Mouse (Mus musculus): ENCODE data around the gene Dck. TPM values are rescaled to one million over a fixed set of nuclear protein-coding genes. Genes with fewer than 3 reads are reported as not detected.

Dck gene
- polyA plus RNA-seq, 1 experiment from 2014 or later: 123 TPM

DNA sequence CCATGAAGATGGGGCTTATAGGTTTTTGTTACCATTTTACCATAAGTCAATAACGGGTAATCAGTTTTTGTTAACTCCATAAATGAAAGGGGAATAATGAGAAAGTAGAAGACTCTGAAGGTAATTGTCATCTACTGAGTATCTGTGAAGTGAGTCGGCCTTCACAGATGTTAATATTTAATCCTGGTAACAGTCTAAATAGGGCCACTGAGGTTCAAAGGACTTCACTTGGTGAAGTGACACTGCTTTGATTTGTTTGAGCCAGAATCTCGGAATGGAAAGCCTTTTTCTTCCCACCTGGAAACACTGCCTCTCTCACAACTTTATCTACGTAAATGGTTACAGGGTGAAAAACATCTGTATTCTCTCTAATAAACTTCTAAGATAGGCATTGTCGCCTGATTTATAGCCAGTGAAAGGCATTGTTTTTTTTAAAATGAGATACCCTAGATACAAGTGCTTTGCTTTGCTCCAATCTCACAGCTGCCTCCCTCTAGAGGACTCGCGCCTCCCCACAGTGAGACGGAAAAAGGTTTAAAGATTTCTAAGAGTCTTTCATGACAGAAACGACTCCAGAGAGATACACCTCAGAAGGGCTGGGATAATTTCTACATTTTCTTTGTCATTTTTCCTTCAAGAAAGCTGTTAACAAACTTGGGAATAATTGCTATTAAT is 31.3 kb downstream of the Dck start:
- no peak for ATAC-seq
- Histone ChIP-seq H3K4me1 (no peaks in the 10 kb centered on the region), H3K36me3 (ENCODE audit: poor library complexity, severe bottlenecking) (no peaks in the 10 kb centered on the region), H3K27ac (no peak overlapping the region), H3K4me2 (no peak overlapping the region), H3K9me3 (replicated peaks) (no peaks in the 10 kb centered on the region), H3K4me3 (no peak overlapping the region), H3K27me3 (no peaks in the 10 kb centered on the region), H3K9ac (no peak overlapping the region)
- WGBS: 61% methylated on average over 9 of the region's 9 CpGs

DNA sequence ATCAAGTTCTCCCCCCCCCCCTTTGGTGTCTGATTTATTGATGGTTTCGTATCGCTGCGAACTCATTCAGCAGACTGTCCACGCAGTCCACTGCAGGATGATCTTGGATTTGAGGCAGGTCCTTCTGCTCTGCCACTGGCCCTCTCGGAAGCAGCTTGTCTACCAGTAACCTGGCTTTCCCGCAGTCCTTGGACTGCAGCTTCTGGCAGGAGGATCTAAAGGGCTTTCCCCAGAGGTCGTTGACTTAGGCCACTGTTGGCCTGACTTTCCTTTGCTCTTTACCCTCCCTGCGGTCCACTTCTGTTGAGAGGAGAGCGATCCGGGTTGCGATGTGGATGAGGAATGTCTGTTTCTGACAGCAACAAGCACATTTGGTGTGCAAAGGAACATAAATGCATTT is 31.8 kb downstream of the Dck start:
- H3K4me1 ChIP-seq: no peaks in the 10 kb centered on the region
- ATAC-seq: no peak
- H3K27ac ChIP-seq: no peak overlapping the region
- H3K36me3 ChIP-seq (ENCODE audit: poor library complexity, severe bottlenecking): no peaks in the 10 kb centered on the region
- H3K9me3 ChIP-seq (replicated peaks): no peaks in the 10 kb centered on the region
- no peaks in the 10 kb centered on the region for H3K27me3 ChIP-seq
- no peak overlapping the region for H3K9ac ChIP-seq
- WGBS: 81% methylated on average over 11 of the region's 11 CpGs
- H3K4me3 ChIP-seq: no peak overlapping the region
- H3K4me2 ChIP-seq: no peak overlapping the region

DNA sequence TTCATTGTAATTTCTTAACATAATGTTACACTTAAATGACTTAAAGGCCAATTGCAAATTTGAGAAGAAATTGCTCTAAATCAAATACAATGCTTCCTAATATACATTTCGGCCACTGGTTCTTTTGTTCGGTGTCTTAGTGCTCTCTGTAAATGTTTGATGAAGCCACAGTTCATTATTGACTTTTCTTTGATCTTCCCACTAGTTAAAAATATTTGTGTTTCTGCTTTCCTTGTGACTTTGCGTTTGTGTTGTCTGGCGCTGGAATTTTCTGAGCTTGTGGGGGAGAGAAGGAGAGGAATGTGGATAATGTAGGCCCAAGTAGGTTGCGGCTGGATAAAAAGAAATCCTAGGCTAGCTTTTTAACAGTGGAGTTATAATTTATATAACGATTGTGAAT is 32.3 kb downstream of the Dck start:
- Histone ChIP-seq H3K27me3 (no peaks in the 10 kb centered on the region), H3K4me2 (no peak overlapping the region), H3K36me3 (ENCODE audit: poor library complexity, severe bottlenecking) (no peaks in the 10 kb centered on the region), H3K4me3 (no peak overlapping the region), H3K9ac (no peak overlapping the region), H3K27ac (no peak overlapping the region), H3K4me1 (no peaks in the 10 kb centered on the region), H3K9me3 (replicated peaks) (no peaks in the 10 kb centered on the region)
- no peak for ATAC-seq
- WGBS: 87% methylated on average over 6 of the region's 6 CpGs

DNA sequence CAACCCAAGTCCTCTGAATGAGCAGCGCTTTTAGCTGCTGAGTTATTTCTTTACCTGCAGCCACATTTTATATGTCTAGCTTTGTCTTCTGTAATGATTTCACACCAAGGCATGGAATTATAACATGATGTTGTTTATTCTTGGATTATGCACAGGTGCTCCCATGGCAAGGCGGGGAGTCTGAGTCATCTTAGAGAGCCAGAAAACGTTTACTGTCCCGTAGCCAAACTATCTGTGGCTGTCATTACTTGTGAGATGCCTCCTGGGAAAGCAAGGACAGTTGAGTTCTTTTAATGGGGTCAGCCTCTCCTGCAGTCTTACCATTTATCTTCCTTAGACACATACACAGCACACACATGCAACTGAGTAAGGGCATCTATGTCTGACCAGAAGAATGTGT is 40.8 kb downstream of the Dck start:
- ATAC-seq: no peak
- Histone ChIP-seq H3K9ac (no peak overlapping the region), H3K4me2 (no peak overlapping the region), H3K9me3 (replicated peaks) (no peaks in the 10 kb centered on the region), H3K27ac (no peak overlapping the region), H3K27me3 (no peaks in the 10 kb centered on the region), H3K4me1 (no peaks in the 10 kb centered on the region), H3K36me3 (ENCODE audit: poor library complexity, severe bottlenecking) (no peaks in the 10 kb centered on the region), H3K4me3 (no peak overlapping the region)
- 94% methylated on average over 4 of the region's 4 CpGs for WGBS

DNA sequence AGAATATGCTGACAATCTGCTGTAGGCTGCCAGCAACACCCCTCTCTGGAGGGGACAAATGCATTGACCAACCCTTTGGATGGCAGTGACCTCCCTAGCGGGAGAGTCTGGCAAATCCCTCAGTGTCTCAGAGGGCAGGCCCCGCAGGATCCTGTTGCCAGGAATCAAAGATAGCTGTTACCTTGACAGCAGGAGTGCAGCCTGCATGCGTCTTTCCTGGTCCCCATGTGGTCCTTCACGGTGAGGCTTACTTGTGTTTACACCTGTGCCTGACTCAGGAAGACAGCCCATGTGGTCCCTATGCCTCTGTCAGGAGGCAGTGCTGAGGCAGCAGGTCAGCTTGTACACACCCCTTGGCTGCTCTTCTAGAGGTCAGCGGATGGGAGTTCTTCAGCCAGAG is 41.5 kb downstream of the Dck start:
- no peaks in the 10 kb centered on the region for H3K4me1 ChIP-seq
- H3K27me3 ChIP-seq: no peaks in the 10 kb centered on the region
- no peak overlapping the region for H3K27ac ChIP-seq
- no peaks in the 10 kb centered on the region for H3K9me3 ChIP-seq (replicated peaks)
- H3K4me2 ChIP-seq: no peak overlapping the region
- ATAC-seq: no peak
- no peak overlapping the region for H3K9ac ChIP-seq
- 27% methylated on average over 5 of the region's 5 CpGs for WGBS
- H3K4me3 ChIP-seq: no peak overlapping the region
- no peaks in the 10 kb centered on the region for H3K36me3 ChIP-seq (ENCODE audit: poor library complexity, severe bottlenecking)

DNA sequence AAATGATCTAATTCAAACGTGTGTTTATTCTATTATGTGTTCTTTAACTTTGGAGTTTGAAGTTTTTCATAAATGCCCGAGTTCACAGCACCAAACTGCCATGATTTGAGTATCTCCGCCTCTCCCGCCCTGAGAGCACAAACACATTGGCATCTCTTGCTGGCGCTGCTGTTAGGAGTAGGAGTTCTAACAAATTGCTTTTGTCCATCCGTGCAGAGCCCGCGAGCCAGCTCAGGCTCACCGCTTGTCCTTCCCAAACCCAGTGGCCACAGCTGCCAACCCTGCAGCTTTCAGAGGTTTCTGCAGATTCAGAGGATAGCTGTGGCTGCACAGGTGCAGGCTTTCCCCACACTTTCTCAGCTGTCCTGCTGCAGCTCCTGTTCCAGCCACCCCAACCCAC is 42.5 kb downstream of the Dck start:
- H3K4me1 ChIP-seq: no peaks in the 10 kb centered on the region
- WGBS: 40% methylated on average over 9 of the region's 9 CpGs
- no peak overlapping the region for H3K27ac ChIP-seq
- no peak overlapping the region for H3K4me3 ChIP-seq
- H3K9me3 ChIP-seq (replicated peaks): no peaks in the 10 kb centered on the region
- no peaks in the 10 kb centered on the region for H3K27me3 ChIP-seq
- no peak for ATAC-seq
- H3K4me2 ChIP-seq: no peak overlapping the region
- H3K36me3 ChIP-seq (ENCODE audit: poor library complexity, severe bottlenecking): no peaks in the 10 kb centered on the region
- H3K9ac ChIP-seq: no peak overlapping the region

DNA sequence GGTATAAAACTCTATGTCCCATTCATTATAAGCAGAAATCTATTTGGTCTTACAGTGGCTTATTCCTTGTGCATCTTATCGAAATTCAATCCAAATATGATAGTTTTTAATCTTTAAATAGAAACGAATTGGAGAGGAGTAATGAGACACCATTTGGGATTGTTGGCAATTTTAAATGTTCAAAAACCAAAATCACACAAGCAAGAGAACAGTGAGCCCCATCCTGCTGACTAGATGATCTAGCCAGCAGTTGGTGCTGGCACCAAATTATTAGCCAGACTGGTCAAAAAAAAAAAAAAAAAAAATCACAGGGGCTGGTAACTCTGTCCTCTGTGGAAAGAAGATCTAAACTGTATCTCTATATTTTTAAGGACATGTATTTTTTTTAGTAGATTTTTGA is 48.4 kb downstream of the Dck start:
- Histone ChIP-seq H3K27me3 (no peaks in the 10 kb centered on the region), H3K4me1 (no peaks in the 10 kb centered on the region), H3K4me2 (no peak overlapping the region), H3K4me3 (no peak overlapping the region), H3K9ac (no peak overlapping the region), H3K27ac (no peak overlapping the region), H3K9me3 (replicated peaks) (no peaks in the 10 kb centered on the region), H3K36me3 (ENCODE audit: poor library complexity, severe bottlenecking) (no peaks in the 10 kb centered on the region)
- WGBS: 86% methylated on average over 2 of the region's 2 CpGs
- ATAC-seq: no peak

DNA sequence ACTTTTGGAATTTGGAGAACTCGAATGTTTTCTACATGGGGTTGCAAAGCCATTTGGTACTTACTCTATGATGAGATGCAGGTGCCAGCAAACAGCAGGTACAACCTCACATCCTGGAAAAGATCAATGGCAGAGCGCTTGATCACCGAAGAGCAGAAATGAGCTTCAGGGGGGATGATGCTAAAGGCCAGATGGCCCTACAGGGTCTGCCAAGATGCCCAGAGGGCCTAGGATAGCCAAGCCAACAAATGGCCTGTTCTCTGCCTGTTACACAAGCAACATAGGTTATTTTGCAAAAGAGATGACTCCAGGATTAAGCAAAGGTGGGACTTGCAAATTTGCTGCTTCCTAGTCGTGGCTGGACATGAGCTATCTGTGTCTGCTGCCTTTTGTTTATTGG is 49.8 kb downstream of the Dck start:
- no peaks in the 10 kb centered on the region for H3K9me3 ChIP-seq (replicated peaks)
- no peak overlapping the region for H3K27ac ChIP-seq
- no peaks in the 10 kb centered on the region for H3K27me3 ChIP-seq
- H3K4me2 ChIP-seq: no peak overlapping the region
- WGBS: 76% methylated on average over 4 of the region's 4 CpGs
- ATAC-seq: no peak
- H3K36me3 ChIP-seq (ENCODE audit: poor library complexity, severe bottlenecking): no peaks in the 10 kb centered on the region
- no peak overlapping the region for H3K4me3 ChIP-seq
- H3K9ac ChIP-seq: no peak overlapping the region
- H3K4me1 ChIP-seq: no peaks in the 10 kb centered on the region

DNA sequence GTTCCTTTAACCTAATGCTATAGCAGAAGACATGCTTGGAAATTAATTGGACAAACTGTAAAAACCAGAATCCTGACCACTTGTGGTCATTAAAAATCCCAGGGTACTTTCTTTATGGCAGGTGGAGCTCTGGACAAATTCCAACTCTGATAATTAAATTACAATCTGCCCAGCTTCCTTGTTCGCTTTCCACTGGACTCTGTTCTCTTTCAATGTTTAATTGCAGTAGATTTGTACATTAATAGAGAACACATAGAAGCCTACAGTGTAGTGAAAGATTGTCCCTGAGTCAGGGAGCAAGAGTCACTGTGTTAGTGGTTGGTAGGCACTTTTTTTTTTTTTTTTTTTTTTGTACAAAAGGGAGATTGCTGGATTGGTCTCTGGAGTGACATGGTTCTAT is 56.7 kb downstream of the Dck start:
- Histone ChIP-seq H3K9ac (no peak overlapping the region), H3K36me3 (ENCODE audit: poor library complexity, severe bottlenecking) (no peaks in the 10 kb centered on the region), H3K4me3 (no peak overlapping the region), H3K4me2 (no peak overlapping the region), H3K4me1 (no peaks in the 10 kb centered on the region), H3K27me3 (no peaks in the 10 kb centered on the region), H3K9me3 (replicated peaks) (no peaks in the 10 kb centered on the region), H3K27ac (no peak overlapping the region)
- 38% methylated on average over 1 of the region's 1 CpGs for WGBS
- ATAC-seq: no peak

DNA sequence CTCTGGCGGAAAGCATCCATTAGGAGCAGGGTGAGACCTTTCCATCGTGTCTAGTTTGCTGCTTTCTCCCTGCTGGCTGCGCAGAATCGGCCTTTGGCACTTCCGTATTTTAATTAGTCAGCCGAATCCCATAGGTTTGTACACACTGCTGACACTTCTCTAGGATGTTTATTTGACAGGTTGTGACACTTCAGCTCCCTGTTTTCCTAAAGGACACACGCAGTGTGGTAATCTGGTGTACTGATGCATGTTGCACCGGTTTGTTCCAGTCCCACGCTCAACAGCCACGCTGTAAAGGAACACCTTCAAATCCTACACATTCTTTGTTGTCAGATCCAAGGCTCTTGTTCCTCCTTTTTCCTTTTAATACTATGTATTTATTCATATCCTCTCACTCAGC is 60.0 kb downstream of the Dck start:
- 59% methylated on average over 10 of the region's 10 CpGs for WGBS
- peak; percentile 58; the same call in 1 of the 2 replicates for ATAC-seq
- Histone ChIP-seq H3K4me1 (peaks cover 4% of the 10 kb centered on the region), H3K4me2 (no peak overlapping the region), H3K27ac (no peak overlapping the region), H3K36me3 (ENCODE audit: poor library complexity, severe bottlenecking) (no peaks in the 10 kb centered on the region), H3K9ac (no peak overlapping the region), H3K9me3 (replicated peaks) (no peaks in the 10 kb centered on the region), H3K27me3 (no peaks in the 10 kb centered on the region), H3K4me3 (no peak overlapping the region)

DNA sequence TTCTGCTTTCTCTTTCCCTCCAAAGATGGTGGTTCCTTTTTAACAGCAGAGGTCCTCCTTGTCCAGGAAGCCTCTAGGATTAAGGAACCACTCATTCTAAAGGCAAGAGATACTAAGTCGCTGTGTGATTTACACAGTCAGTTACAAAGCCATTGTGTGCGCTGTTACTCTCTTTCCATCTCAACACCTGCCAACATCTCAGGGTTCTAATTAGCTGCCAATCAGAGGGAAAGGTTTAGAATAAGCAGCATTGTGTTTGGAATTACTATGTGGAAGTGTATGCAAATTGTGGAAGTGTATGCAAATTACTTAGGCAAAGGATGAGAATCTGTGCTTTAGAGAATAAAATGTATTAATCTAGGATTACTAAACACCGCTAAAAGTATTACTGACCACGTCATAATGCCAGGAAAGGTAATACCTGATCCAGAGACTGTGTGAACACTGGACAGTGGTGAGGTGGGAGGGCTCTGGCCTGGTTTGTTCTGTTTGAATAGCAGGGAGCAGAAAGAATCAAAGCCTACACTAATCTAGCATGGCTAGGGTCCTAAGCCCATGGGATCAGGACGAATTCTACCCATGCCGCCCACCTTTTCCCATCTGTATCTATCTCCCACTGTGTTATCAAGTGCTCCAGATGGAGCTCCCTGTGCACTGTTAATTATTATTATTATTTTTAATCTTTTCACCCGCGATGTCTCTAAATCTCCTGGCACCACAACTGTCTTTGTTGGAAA is 65.2 kb downstream of the Dck start:
- Histone ChIP-seq H3K4me3 (no peak overlapping the region), H3K4me1 (peaks cover 11% of the 10 kb centered on the region), H3K9ac (no peak overlapping the region), H3K9me3 (replicated peaks) (no peaks in the 10 kb centered on the region), H3K4me2 (no peak overlapping the region), H3K27ac (peak overlapping the region; percentile 36; the same call in 1 of the 2 replicates), H3K27me3 (no peaks in the 10 kb centered on the region), H3K36me3 (ENCODE audit: poor library complexity, severe bottlenecking) (no peaks in the 10 kb centered on the region)
- 50% methylated on average over 8 of the region's 8 CpGs for WGBS
- peak; percentile 71 for ATAC-seq

DNA sequence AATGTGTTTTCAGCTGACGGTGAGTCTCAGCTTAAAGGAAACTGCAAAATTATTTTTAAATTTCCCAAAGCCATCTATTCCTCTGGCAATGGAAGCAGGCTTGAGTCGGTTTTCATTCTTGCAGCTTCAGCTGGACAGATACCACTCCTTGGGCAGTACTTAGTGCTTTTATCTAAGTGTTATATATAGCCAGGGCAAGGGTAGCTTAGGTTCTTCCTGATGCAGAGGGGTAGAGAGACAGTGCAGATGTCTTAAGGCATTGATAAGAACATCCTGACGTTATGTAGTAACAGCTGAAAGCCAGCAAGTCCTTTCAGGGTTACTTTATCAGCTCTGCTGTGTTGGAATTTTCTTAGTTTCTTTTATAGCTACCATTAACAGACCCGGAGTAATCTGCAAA is 66.1 kb downstream of the Dck start:
- no peak overlapping the region for H3K27ac ChIP-seq
- ATAC-seq: no peak; the same call in 1 of the 2 replicates

DNA sequence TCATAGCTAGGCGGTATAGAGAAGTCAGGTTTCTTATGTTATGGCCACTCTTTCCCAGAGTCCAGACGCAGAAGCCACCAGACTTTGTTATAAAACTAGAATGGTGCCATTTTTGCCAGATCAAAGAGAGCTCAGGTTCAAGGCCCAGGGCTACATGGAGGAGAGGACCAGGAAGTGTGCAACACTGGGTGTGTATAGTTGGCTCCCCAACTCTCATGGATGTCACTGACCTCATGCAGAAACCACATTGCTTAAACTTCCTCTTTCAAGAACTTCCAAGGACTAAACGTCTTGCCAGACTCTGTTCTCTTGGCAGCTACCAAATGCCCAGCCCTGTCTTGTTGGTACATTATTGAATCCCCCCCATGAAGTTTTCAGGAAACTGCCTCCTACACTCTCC is 67.1 kb downstream of the Dck start:
- Histone ChIP-seq H3K4me1 (peaks cover 11% of the 10 kb centered on the region), H3K27me3 (no peaks in the 10 kb centered on the region), H3K27ac (no peak overlapping the region), H3K4me3 (no peak overlapping the region), H3K36me3 (ENCODE audit: poor library complexity, severe bottlenecking) (no peaks in the 10 kb centered on the region), H3K9ac (no peak overlapping the region), H3K9me3 (replicated peaks) (no peaks in the 10 kb centered on the region), H3K4me2 (no peak overlapping the region)
- WGBS: 93% methylated on average over 3 of the region's 3 CpGs
- ATAC-seq: no peak

More for the DNA sequence above, 66.1 kb downstream of the Dck start:
- Histone ChIP-seq H3K4me3 (no peak overlapping the region), H3K27me3 (no peaks in the 10 kb centered on the region), H3K4me1 (peaks cover 11% of the 10 kb centered on the region), H3K4me2 (no peak overlapping the region), H3K9me3 (replicated peaks) (no peaks in the 10 kb centered on the region), H3K9ac (no peak overlapping the region), H3K36me3 (ENCODE audit: poor library complexity, severe bottlenecking) (no peaks in the 10 kb centered on the region)
- WGBS: 65% methylated on average over 4 of the region's 4 CpGs

Measured in forebrain, embryonic 13.5 days (tissue).